Mouse (Mus musculus) forebrain, postnatal 0 days (tissue): ENCODE results near the gene Atxn1. TPM values are rescaled to one million over a fixed set of nuclear protein-coding genes. Genes with fewer than 3 reads are reported as not detected.
A peak's percentile ranks its signal among the peaks of the same experiment; 100 is the strongest.

Source experiments
- ATAC-seq: fragments of 200-750 bp; cut with Nextera tagmentation; 2 replicates; pipeline ENCODE4 v1.8.0; 2017; ENCODE audit warnings: mild to moderate bottlenecking, moderate library complexity
- DNase-seq: peaks from one replicate; pipeline ENCODE4 v3.0.0-alpha.2; 2015
- H3K27ac ChIP-seq: fragments of 300-500 bp; sonication (generic); 2 replicates; pipeline ENCODE4 v1.5.1; 2014; ENCODE audit warnings: low read depth, mild to moderate bottlenecking, antibody characterized with exemption, low read length, moderate library complexity, mixed read lengths
- H3K27me3 ChIP-seq: fragments of 300-500 bp; sonication (generic); 2 replicates; pipeline ENCODE4 v1.6.1; 2014; ENCODE audit warnings: mild to moderate bottlenecking, low read length, mixed read lengths; ENCODE audit not compliant: insufficient read depth
- H3K36me3 ChIP-seq: fragments of 300-500 bp; sonication (generic); 2 replicates; pipeline ENCODE4 v1.6.1; 2014; ENCODE audit warnings: mild to moderate bottlenecking, moderate library complexity; ENCODE audit not compliant: insufficient read depth
- H3K4me1 ChIP-seq: fragments of 300-500 bp; sonication (generic); 2 replicates; pipeline ENCODE4 v1.6.1; 2014; ENCODE audit warnings: antibody characterized with exemption; ENCODE audit not compliant: insufficient read depth
- H3K4me2 ChIP-seq: fragments of 300-500 bp; sonication (generic); 2 replicates; pipeline ENCODE4 v1.6.1; 2014; ENCODE audit warnings: low read depth, mild to moderate bottlenecking, moderate library complexity
- H3K4me3 ChIP-seq: fragments of 300-500 bp; sonication (generic); 2 replicates; pipeline ENCODE4 v1.5.1; 2014; ENCODE audit warnings: low read depth, low read length, mixed read lengths
- H3K9ac ChIP-seq: fragments of 300-500 bp; sonication (generic); 2 replicates; pipeline ENCODE4 v1.6.1; 2014; ENCODE audit warnings: mild to moderate bottlenecking
- H3K9me3 ChIP-seq: fragments of 300-500 bp; sonication (generic); 2 replicates; pipeline ENCODE4 v1.6.1; 2016; ENCODE audit warnings: low read length
- CTCF ChIP-seq: sonication (generic); IDR thresholded peaks from 2 replicates; pipeline ENCODE4 v1.5.1; 2016; ENCODE audit warnings: antibody characterized with exemption, control low read depth, low read depth
- WGBS: fragments of 180-500 bp; shearing (Covaris S2); extraction: QIAGEN DNeasy Blood & Tissue Kit; methylation state at CpG from one replicate; pipeline ENCODE4 v1.1.7; 2014; 5-methylcytosine and 5-hydroxymethylcytosine counted together
- polyA plus RNA-seq: library from polyadenylated mRNA; unstranded; fragments of >200 nt; fragmentation: Nextera tagmentation; extraction: Ambion mirVana; gene quantifications from 2 replicates; pipeline ENCODE4 v1.2.1, GENCODE M21; 2015
- total RNA-seq: library from RNA; depleted of rRNA; stranded (reverse); fragments of >200 nt; gene quantifications from 2 replicates; pipeline ENCODE4 v1.2.3, GENCODE M21; 2014

Gene Atxn1
- total and polyA plus RNA-seq, 2 experiments from 2014 or later = 13.0 to 32.3 TPM

DNA sequence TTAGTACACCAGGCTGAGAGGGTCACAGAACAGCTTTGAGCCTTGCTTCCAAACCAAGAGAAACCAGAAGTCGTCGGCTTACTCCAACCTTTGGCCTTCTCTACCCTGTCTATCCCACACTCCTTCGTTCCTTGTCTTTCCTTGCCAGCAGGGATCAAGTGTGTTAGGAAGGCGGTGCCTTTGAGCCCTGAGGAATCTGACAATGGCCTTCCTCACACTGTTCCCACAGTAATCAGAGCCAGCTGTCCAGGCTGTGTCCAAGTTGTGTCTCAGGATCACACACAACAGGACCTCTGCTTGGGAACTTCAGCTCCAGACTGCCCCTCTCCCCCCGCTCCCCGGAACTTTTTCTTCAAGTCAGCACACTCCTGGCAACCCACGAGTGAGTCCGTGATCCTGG is 215.6 kb downstream of the Atxn1 start:
- 0 out of 2 replicates have a peak, but pooled peaks cover 3% of the 10 kb centered on the region for H3K4me1 ChIP-seq
- ATAC-seq (no peak), DNase-seq (no peak)
- H3K27ac ChIP-seq = no peak overlapping the region
- WGBS = 81% methylated on average over 8 of the region's 8 CpGs
- H3K27me3 ChIP-seq = no peaks in the 10 kb centered on the region
- TF ChIP-seq CTCF = no peak
- no peak overlapping the region for H3K4me3 ChIP-seq
- no peak overlapping the region for H3K9ac ChIP-seq
- no peaks in the 10 kb centered on the region for H3K36me3 ChIP-seq
- H3K9me3 ChIP-seq = no peaks in the 10 kb centered on the region
- H3K4me2 ChIP-seq = no peak overlapping the region

DNA sequence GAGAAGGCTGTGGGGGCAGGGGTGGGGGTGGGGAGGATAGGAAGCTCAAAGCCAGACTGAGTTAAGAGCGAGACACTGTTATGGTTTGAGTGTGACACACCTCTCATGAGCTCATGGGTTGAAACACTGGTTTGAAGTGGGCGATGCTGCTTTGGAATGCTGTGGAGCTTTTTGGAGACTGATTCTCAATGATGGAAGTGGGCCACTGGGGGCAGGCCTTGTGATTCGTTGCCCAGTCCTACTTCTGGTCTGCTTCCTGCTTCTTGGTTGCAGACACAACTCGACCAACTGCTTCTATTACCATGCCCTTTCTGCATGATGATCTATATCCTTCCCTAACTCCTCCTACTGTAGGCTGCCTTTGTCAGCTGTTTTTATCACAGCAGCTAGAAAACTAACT is 216.1 kb downstream of the Atxn1 start:
- no peak overlapping the region for H3K27ac ChIP-seq
- H3K4me1 ChIP-seq = 0 out of 2 replicates have a peak, but pooled peaks cover 3% of the 10 kb centered on the region
- 73% methylated on average over 4 of the region's 4 CpGs for WGBS
- no peaks in the 10 kb centered on the region for H3K9me3 ChIP-seq
- H3K27me3 ChIP-seq = no peaks in the 10 kb centered on the region
- DNase-seq (no peak), ATAC-seq (no peak)
- no peak overlapping the region for H3K4me2 ChIP-seq
- H3K36me3 ChIP-seq = no peaks in the 10 kb centered on the region
- TF ChIP-seq CTCF = no peak
- H3K4me3 ChIP-seq = no peak overlapping the region
- no peak overlapping the region for H3K9ac ChIP-seq

DNA sequence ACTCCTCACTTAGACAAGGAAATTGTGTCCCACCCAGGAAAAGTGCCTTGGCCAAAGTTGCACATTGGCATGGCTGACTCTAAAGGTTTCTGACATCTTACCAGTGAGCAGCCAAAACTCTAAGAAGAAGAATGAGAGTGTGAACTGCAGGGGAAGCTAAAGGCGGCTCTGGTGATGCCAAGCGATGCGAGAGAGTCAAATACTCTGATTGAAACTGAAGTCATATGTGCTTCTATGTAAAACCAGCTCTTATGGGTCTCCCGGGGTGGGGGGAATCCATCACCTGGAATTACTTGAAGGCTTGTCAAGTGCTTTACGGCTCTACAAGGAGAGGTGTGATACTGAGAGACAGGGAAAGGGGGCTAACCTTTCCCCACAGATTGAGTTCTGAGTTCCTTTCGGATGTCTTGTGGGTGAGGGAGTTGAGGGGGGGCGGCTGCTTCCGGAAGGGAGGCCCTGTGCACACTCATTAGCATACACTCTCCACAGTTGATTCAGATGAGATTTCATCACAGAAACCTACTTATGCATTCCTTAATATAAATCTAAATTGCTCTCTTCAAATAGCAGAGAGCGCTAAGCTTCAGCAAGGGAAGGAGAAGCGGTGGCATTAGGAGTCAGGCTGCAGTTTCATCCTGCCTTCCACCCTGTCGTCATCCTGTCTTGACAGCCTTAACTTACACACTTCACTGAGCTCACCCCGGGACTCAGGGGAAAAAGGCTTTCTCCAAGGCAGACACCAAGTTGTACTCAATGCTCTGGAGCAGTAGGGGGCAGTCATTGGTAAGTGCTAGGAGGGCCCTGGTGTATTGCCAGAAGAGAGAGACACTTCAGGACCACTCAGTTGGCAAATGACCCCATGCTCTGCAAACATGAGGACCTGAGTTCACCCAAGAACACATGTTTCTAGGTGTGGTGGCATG is 218.7 kb downstream of the Atxn1 start:
- peak; percentile 60 for TF ChIP-seq CTCF
- Histone ChIP-seq H3K4me1 (peaks cover 3% of the 10 kb centered on the region; the same call in 1 of the 2 replicates), H3K36me3 (no peaks in the 10 kb centered on the region), H3K27ac (peak overlapping the region; percentile 31), H3K27me3 (no peaks in the 10 kb centered on the region), H3K4me2 (no peak overlapping the region), H3K4me3 (no peak overlapping the region), H3K9ac (no peak overlapping the region), H3K9me3 (no peaks in the 10 kb centered on the region)
- peak; percentile 28 for DNase-seq
- ATAC-seq = peak; percentile 65
- WGBS = 60% methylated on average over 12 of the region's 12 CpGs

DNA sequence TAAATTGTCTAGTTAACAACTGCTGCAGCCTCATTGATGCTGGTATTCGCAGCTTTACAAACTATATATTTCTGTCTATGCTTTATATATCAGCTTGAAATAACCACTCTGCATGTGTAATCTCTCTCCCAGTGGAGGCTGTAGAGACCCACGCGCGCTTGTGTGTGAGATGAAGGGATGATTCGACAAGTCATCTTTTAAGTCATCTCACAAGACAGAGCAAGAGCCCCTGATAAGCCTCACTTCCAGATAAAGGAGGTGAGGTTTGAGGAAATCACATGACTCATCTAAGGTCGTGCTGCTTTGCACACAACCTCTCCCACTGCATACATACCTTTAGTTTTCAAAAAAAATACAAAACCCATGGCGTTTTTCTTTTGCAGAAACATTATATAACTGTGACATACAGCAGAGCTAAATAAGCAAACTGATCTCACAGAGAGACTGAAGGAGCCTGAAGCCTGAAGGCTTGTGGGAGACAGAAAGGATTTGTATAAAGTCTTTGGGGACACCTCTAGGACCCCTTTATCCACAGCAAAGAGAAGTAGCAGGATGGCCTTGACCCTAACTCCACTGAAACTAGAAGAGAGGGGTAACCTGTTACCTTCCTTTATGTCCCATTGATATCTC is 219.9 kb downstream of the Atxn1 start:
- no peak for ATAC-seq
- H3K27me3 ChIP-seq = no peaks in the 10 kb centered on the region
- H3K4me2 ChIP-seq = no peak overlapping the region
- H3K9ac ChIP-seq = no peak overlapping the region
- no peak for DNase-seq
- H3K9me3 ChIP-seq = no peaks in the 10 kb centered on the region
- TF ChIP-seq CTCF = no peak
- 79% methylated on average over 7 of the region's 7 CpGs for WGBS
- no peak overlapping the region for H3K27ac ChIP-seq
- no peaks in the 10 kb centered on the region; the same call in 1 of the 2 replicates for H3K4me1 ChIP-seq
- H3K4me3 ChIP-seq = no peak overlapping the region
- no peaks in the 10 kb centered on the region for H3K36me3 ChIP-seq

DNA sequence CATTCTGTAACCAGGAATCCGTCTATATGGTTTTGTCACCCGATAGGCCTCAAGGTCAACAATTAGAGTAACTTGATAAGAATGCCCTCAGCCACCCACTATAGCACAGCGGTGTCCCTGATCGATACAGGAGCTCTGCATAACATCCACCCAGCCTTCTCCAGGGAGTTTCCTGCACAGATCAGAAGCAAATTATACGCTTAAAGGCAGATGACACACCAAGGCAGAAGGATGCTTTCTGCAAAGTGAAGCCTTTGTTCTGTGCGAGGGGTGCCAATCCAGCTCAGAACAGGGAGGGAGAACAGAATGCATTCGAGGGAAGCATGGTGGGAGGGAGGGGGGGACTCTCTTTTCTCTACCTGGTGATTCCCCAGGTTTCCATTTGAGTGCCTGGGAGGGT is 221.0 kb downstream of the Atxn1 start:
- H3K4me3 ChIP-seq = no peak overlapping the region
- no peaks in the 10 kb centered on the region for H3K36me3 ChIP-seq
- H3K27ac ChIP-seq = 0 out of 2 replicates have a peak overlapping the region, but pooled peaks have one; percentile 6
- H3K9me3 ChIP-seq = no peaks in the 10 kb centered on the region
- no peaks in the 10 kb centered on the region for H3K27me3 ChIP-seq
- H3K4me1 ChIP-seq = no peaks in the 10 kb centered on the region; the same call in 1 of the 2 replicates
- no peak for TF ChIP-seq CTCF
- H3K9ac ChIP-seq = no peak overlapping the region
- DNase-seq = peak; percentile 38
- H3K4me2 ChIP-seq = no peak overlapping the region
- ATAC-seq = peak; percentile 69; the same call in 1 of the 2 replicates
- 55% methylated on average over 7 of the region's 7 CpGs for WGBS

DNA sequence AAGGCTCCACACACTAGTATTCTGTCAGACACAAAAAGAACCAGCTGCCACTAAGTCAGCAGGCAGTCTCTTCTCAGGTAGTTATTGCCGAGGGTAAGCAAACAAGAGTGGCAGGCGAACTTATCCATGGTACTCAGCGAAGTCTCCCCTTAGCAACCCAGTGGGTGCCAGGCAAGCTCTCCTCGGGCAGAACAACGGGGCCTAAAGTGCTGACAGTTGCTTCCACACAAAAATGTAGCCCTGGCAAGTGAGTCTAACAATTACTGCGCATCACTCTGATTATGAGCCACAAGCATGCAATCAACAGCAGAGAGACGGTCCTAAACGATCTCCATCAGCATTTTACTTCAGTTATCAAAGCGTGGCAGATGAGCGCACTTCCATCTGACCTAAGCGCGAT is 224.4 kb downstream of the Atxn1 start:
- H3K27me3 ChIP-seq = no peaks in the 10 kb centered on the region
- H3K36me3 ChIP-seq = no peaks in the 10 kb centered on the region
- TF ChIP-seq CTCF = no peak
- peak; percentile 41 for DNase-seq
- no peaks in the 10 kb centered on the region; the same call in 1 of the 2 replicates for H3K4me1 ChIP-seq
- peak; percentile 54 for ATAC-seq
- H3K9me3 ChIP-seq = no peaks in the 10 kb centered on the region
- no peak overlapping the region for H3K27ac ChIP-seq
- no peak overlapping the region for H3K9ac ChIP-seq
- no peak overlapping the region for H3K4me2 ChIP-seq
- no peak overlapping the region for H3K4me3 ChIP-seq
- 58% methylated on average over 12 of the region's 12 CpGs for WGBS

DNA sequence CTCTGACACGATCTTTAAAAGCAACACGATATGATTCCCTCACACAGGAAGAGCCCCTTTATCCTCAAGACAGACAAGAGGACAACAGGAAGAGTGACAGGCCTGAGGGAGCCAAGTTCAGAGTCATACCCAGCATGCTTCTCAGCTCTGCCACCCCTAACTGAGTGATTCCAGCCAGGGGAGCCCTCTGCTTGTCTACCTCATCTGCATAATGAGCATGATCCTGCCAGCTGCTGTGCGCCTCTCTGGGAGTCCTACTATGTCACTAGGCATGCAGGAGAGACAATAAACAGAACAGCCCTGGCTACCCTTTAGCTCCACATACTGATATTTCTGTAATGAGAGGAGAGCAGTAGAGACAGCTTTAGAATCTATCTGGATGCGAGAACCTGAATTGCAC is 228.6 kb downstream of the Atxn1 start:
- Histone ChIP-seq H3K4me2 (no peak overlapping the region), H3K4me1 (no peaks in the 10 kb centered on the region; the same call in 1 of the 2 replicates), H3K9me3 (no peaks in the 10 kb centered on the region), H3K9ac (no peak overlapping the region), H3K27ac (no peak overlapping the region), H3K27me3 (no peaks in the 10 kb centered on the region), H3K4me3 (no peak overlapping the region), H3K36me3 (0 out of 2 replicates have a peak, but pooled peaks cover 7% of the 10 kb centered on the region)
- DNase-seq (no peak), ATAC-seq (no peak)
- TF ChIP-seq CTCF = no peak
- WGBS = 73% methylated on average over 4 of the region's 4 CpGs
